Mouse (Mus musculus) liver, adult (tissue): ENCODE data around the gene Tmem235.
A peak's percentile ranks its signal among the peaks of the same experiment; 100 is the strongest.

Source experiments
- GATA4 ChIP-seq: IDR thresholded peaks from 2 replicates; pipeline ENCODE4 v1.6.1; 2014; ENCODE audit warnings: mild to moderate bottlenecking, low read length; ENCODE audit not compliant: insufficient replicate concordance

Tmem235 gene

GRCm38 (mm10) chr11:117828149-117828887 lies 32.2 kb upstream of the Tmem235 start:
- no peak for TF ChIP-seq GATA4

GRCm38 (mm10) chr11:117828888-117829604 lies 31.5 kb upstream of the Tmem235 start:
- TF ChIP-seq GATA4: peak; percentile 82

DNA sequence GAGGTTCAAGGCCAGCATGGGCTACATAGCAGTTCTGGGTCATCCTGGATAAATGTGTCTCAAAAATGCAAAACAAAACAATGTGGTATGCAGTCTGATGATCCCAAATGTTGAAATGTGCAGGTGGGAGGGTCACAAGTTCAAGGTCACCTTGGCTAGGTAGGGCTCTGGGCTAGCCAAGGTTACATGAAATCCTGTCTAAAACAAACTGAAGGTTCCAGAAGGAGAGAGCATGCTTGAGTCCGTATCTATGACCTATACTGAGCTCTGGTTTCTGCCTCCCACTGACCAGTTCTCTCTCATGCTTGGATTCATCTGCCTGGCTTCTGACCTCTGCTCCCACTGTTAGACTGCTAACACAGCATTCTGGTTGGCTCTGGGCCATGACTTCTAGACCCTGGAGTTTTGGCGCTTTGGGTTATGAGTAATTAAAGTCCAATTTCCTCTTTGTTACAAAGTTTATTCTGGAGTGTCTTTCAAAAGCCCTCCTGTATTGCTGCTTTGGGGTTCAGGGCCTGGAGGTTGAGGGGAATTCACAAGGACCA lies 30.8 kb upstream of the Tmem235 start:
- no peak for TF ChIP-seq GATA4

DNA sequence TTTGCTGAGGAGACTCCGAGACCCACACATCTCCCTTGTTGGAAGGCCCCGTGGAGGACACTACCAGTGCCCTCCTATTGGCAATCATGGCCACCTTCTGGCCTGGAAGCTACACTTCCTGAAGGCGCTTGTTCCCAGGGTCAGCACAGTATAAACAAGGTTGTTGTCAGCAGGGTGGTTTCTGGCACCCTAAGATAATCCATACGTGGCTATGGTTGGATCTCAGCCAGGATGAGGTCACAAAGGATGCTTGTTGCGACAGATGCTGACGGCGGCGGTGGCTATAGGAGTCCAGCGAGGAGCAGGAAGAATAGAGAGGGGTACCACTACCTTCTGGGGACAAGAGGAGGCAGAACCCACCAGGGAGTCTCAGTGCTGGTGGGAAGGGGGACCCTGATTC lies 30.2 kb upstream of the Tmem235 start:
- TF ChIP-seq GATA4: no peak

GRCm38 (mm10) chr11:117832086-117832969 lies 28.2 kb upstream of the Tmem235 start:
- TF ChIP-seq GATA4: no peak

DNA sequence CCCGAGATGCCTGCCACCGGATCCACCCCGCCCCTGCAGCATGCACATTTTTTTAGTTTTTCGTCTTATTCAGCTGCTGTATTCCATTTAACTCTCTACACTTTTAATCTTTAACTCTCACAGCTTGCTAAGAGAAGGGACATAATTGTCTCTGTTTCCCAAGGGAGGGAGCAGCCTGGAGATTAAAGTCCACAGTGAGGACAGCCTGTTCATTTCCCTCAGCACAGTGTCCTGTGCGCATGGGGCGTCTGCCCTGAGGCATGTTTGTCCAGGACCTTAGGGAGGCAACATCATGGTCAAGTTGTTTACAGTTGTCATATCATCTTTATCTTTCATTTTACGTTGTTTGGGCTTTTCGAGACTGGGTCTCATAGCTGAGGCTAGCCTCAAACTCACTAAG lies 26.5 kb upstream of the Tmem235 start:
- TF ChIP-seq GATA4: 0 out of 2 replicates have a peak, but pooled peaks have one; percentile 7

DNA sequence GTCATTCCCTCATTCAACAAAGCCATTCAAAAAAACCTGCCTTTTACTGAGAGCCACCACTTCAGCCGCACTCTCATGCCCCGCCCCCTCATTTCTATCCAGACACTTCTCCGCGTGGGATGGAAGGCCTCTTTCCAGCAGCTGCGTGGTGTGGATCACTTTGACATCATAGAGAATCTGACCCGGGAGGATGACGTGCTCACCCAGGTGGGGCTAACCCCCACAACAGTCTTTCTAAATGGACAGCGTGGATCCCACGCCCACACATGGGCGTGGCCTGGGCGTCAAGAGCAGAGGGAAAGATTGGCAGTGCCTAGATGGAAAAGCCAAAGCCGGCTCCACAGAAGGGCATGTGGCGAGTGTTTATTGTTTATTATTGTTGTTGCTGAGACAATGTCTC lies 24.2 kb upstream of the Tmem235 start:
- TF ChIP-seq GATA4: no peak

- TF ChIP-seq GATA4: no peak
These were observed 22.0 kb upstream of the Tmem235 start for GRCm38 (mm10) chr11:117838572-117838971.

GRCm38 (mm10) chr11:117839021-117839420 lies 21.5 kb upstream of the Tmem235 start:
- no peak for TF ChIP-seq GATA4

GRCm38 (mm10) chr11:117840910-117841309 lies 19.6 kb upstream of the Tmem235 start:
- TF ChIP-seq GATA4: no peak

GRCm38 (mm10) chr11:117843434-117843833 lies 17.1 kb upstream of the Tmem235 start:
- no peak for TF ChIP-seq GATA4

DNA sequence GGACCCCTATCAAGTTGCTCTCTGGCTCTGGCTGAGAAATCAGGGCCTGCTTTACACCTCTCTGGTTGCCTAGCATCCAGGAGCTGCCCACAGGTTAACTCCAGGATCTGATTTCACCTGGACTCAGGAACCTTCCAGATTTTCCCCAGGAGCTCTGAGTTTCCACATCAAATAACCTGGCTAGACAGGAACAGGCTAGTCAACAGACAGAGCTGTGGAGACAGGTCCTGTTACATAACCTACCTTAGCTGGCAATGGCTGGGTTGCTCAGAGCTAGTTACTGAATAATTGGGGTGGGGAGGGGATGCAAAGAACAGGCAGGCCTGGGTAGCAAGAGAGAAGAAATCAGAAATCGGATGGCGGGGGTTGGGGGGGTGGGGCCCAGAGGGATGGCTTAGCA lies 15.6 kb upstream of the Tmem235 start:
- TF ChIP-seq GATA4: no peak

DNA sequence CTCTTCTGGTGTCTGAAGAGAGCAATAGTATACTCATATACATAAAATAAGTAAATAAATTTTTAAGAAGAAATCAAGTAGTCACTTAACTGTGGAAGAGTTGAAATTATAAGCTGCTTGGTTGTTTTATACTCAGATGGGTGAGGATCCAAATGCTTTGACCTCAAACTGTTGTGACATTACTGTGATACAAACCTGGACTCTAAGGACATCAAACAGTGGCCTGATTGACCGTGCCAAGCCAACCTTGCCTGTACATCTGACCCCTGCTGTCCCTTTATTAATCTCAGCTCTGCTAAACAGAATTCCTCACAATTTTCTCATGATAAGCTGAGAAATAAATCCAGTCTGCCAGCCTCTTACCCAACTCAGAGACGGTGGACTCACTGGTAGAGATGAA lies 14.9 kb upstream of the Tmem235 start:
- peak; percentile 45; the same call in 1 of the 2 replicates for TF ChIP-seq GATA4

GRCm38 (mm10) chr11:117846640-117847039 lies 13.9 kb upstream of the Tmem235 start:
- no peak for TF ChIP-seq GATA4

DNA sequence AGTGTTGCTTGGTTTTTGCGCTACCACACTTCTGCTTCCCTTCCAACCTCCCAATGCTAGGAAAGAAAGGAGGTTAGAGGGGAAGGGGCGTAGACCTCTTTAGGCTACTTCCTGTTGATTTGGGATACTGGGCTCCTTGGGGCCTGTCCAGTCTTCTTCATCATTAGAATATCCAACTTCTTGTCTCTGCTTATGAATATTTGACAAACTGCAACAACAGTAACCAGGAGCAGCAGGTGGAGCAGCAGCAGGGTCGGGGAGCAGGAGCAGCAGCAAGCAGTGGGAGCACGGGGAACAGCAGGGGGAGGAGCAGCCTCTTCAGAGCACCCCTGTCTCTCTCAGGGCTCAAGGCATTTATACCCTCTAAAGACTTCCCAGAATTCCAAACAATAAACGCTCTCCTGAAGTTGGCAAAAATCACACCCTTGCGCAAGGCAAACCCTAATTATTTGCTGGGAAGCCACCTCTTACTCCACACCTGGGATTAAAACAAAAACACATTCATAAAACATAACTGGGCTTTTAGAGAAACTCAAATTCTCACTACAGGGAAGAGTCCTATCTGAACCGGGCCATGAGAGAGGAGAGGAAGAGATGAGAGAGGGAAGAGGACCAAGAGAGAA lies 12.8 kb upstream of the Tmem235 start:
- no peak for TF ChIP-seq GATA4
